In genomic region chr17:5402624-5403023, GRCm38 (mm10) we compare ENCODE assay signal across 8 mouse cellular contexts. TPM values are rescaled to one million over a fixed set of nuclear protein-coding genes. Genes with fewer than 3 reads are reported as not detected.
DNase-seq lines count a peak whose midpoint lies in the region; ATAC-seq lines count a peak whose summit lies in the region.

No protein-coding gene starts in this region.

- H3K4me2 ChIP-seq in heart, embryonic 14.5 days (ENCODE audit: low read length): peak overlapping the region; percentile 53
- H3K4me2 ChIP-seq in neural tube, embryonic 14.5 days (ENCODE audit: low read depth, low read length): no peak overlapping the region

- peak; percentile 10 for DNase-seq in brain, embryonic 18.5 days (ENCODE audit: low read depth, low spot score)
- peak; percentile 90 for DNase-seq in kidney, postnatal 10 days
- DNase-seq in lung, adult 18-20 months: peak; percentile 82 to 85
- DNase-seq in testis, postnatal 10 days (ENCODE audit: low spot score): peak; percentile 92

- H3K27me3 ChIP-seq in heart, embryonic 14.5 days (ENCODE audit: control insufficient read depth, insufficient read depth, low read length): peaks cover 23% of the 10 kb centered on the region
- peaks cover 3% of the 10 kb centered on the region; the same call in 1 of the 2 replicates for H3K27me3 ChIP-seq in neural tube, embryonic 14.5 days (ENCODE audit: control insufficient read depth, insufficient read depth, low read length)

- H3K9ac ChIP-seq in heart, embryonic 14.5 days (ENCODE audit: low read length): no peak overlapping the region
- H3K9ac ChIP-seq in neural tube, embryonic 14.5 days (replicated peaks; ENCODE audit: low read depth, low read length): no peak overlapping the region

- H3K27ac ChIP-seq in heart, embryonic 14.5 days (replicated peaks in 1 of 2; ENCODE audit: control insufficient read depth in 1 of 2, insufficient read depth in 1 of 2, low read depth in 2 of 2, low read length in 2 of 2): no peak overlapping the region
- H3K27ac ChIP-seq in neural tube, embryonic 14.5 days (ENCODE audit: low read depth, low read length): no peak overlapping the region

- H3K4me3 ChIP-seq in heart, embryonic 14.5 days (ENCODE audit: control insufficient read depth in 1 of 2, insufficient read depth in 1 of 2, low read depth in 1 of 2, low read length in 2 of 2): no peak overlapping the region
- no peak overlapping the region for H3K4me3 ChIP-seq in neural tube, embryonic 14.5 days (ENCODE audit: low read depth, low read length)

- H3K4me1 ChIP-seq in heart, embryonic 14.5 days (ENCODE audit: control insufficient read depth in 2 of 2, insufficient read depth in 2 of 2, low read length in 2 of 2): peaks cover 4 to 5% of the 10 kb centered on the region in 2 experiments; a peak in 3 of 4 replicates
- H3K4me1 ChIP-seq in neural tube, embryonic 14.5 days (ENCODE audit: control insufficient read depth, insufficient read depth, low read length): 0 out of 2 replicates have a peak, but pooled peaks cover 1% of the 10 kb centered on the region

- peak; percentile 56 for ATAC-seq in CD4-positive, CD25-positive, alpha-beta regulatory T cell, adult 4 months
- peak; percentile 79 for ATAC-seq in erythroid progenitor cell, adult 5-6 weeks (replicated peaks; ENCODE audit: low FRiP score, poor library complexity, severe bottlenecking)
- peak; percentile 78; the same call in 1 of the 2 replicates for ATAC-seq in heart, embryonic 14.5 days (ENCODE audit: insufficient number of reproducible peaks, insufficient read depth, low FRiP score, low read depth)
- peak; percentile 76; the same call in 1 of the 2 replicates for ATAC-seq in neural tube, embryonic 14.5 days (ENCODE audit: low read depth)

- 25% methylated on average over 8 of the region's 8 CpGs for WGBS in heart, embryonic 14.5 days
- WGBS in neural tube, embryonic 14.5 days: 27% methylated on average over 8 of the region's 8 CpGs

- no peaks in the 10 kb centered on the region for H3K36me3 ChIP-seq in heart, embryonic 14.5 days (ENCODE audit: control insufficient read depth, insufficient read depth, low read length)
- no peaks in the 10 kb centered on the region for H3K36me3 ChIP-seq in neural tube, embryonic 14.5 days (ENCODE audit: control insufficient read depth, insufficient read depth, low read length)

- H3K9me3 ChIP-seq in heart, embryonic 14.5 days (ENCODE audit: control insufficient read depth, low read length): no peaks in the 10 kb centered on the region
- H3K9me3 ChIP-seq in neural tube, embryonic 14.5 days (ENCODE audit: control insufficient read depth, low read length): no peaks in the 10 kb centered on the region

RNA-seq across cellular contexts. Expression of gene Ldhal6b, which starts 15.9 kb away (rescaled TPM):
- not detected for polyA plus RNA-seq in CD4-positive, CD25-positive, alpha-beta regulatory T cell, adult 4 months (2017; shearing (Covaris generic))
- total RNA-seq in erythroid progenitor cell, adult 5-6 weeks (2015; ENCODE audit: low replicate concordance): not detected in 2 replicates
- 0.39 TPM in 1 of 2 replicates, not detected in the other for total RNA-seq in erythroid progenitor cell, adult 5-6 weeks (2017; ENCODE audit: low replicate concordance)
- polyA plus RNA-seq in heart, embryonic 14.5 days (2014; fragmentation: Nextera tagmentation; extraction: Ambion mirVana): not detected in 2 replicates
- polyA plus RNA-seq in neural tube, embryonic 14.5 days (2014; fragmentation: Nextera tagmentation; extraction: Ambion mirVana): 0.13 and 0.22 TPM in 2 replicates

RNA-seq across cellular contexts. Expression of gene Tmem242, which starts 37.4 kb away (rescaled TPM):
- 10 to 100 TPM; 44.8 to 56.7 TPM for polyA plus RNA-seq in CD4-positive, CD25-positive, alpha-beta regulatory T cell, adult 4 months (2017; shearing (Covaris generic))
- total RNA-seq in erythroid progenitor cell, adult 5-6 weeks (2015; ENCODE audit: low replicate concordance): 6.5 and 12.2 TPM in 2 replicates
- 2.1 and 8.6 TPM in 2 replicates for total RNA-seq in erythroid progenitor cell, adult 5-6 weeks (2017; ENCODE audit: low replicate concordance)
- polyA plus RNA-seq in heart, embryonic 14.5 days (2014; fragmentation: Nextera tagmentation; extraction: Ambion mirVana): 108 and 141 TPM in 2 replicates
- polyA plus RNA-seq in neural tube, embryonic 14.5 days (2014; fragmentation: Nextera tagmentation; extraction: Ambion mirVana): 98.4 and 114 TPM in 2 replicates

Comparison
In these comparisons a context has a peak if more than half of its experiments do, and no peak if none do; other contexts are left out.
1. DNase-seq: peak in every context shown above with its lines; median percentile 92 in testis, postnatal 10 days; 90 in kidney, postnatal 10 days; 84 in lung, adult 18-20 months; 10 in brain, embryonic 18.5 days.